Mouse (Mus musculus): ENCODE results near the gene Gm20538. TPM values are rescaled to one million over a fixed set of nuclear protein-coding genes. Genes with fewer than 3 reads are reported as not detected.

The Gm20538 gene
- polyA plus RNA-seq, 1 experiment: not detected

DNA sequence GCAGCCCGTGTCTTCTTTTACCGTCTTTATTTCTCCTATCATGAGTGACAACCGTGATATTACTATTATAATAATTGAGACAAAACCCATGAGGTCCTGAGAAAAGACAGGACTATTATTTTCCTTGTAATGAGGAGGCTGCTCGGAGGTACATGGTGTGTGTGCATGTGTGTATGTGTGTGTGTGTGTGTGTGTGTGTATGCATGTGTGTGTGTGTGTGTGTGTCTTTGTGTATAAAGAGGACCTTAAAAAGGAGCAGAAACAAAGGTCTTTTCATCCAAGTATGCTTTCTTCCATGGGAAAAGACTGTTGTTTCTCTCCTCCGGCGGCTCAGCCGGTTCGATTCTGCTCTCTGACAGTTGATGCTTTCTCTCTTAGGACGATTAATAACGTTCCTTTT lies 55.7 kb downstream of the Gm20538 start:
- 82% methylated on average over 10 of the region's 10 CpGs for WGBS
- no peak for DNase-seq (ENCODE audit: low read depth, low spot score)

DNA sequence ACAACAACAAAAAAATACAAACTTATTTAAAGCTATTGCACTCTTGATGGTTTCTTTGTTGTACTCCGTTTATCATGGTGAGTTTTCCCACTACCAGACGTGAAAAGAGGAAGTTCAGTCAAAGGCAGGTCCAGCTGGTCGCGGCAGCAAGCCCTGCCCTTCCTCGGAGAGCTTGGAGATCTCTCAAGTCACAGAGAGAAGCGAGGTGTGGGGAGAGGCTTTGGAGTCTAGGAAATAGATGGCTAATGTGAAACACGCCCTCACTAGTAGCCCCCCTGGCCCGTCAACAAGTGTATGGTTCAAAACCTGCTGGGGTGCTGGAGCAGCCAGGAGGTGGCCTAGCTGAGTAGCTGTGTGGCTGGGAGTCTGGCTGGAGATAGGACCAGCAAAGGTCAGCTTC lies 56.1 kb downstream of the Gm20538 start:
- 38% methylated on average over 8 of the region's 8 CpGs for WGBS

More for the DNA sequence above, 56.1 kb downstream of the Gm20538 start:
- DNase-seq (ENCODE audit: low read depth, low spot score): no peak

Other genes starting within 250 kb of the Gm20538 start
- gene Scd4, start 219.7 kb downstream of the Gm20538 start, polyA plus RNA-seq (2012; rRNA removed): 0.25 and 0.34 TPM in 2 replicates
- gene Scd1, start 145.0 kb downstream of the Gm20538 start, polyA plus RNA-seq (2012; rRNA removed): 98.0 and 287 TPM in 2 replicates
- 0.02 TPM in 1 of 2 replicates, not detected in the other for gene Wnt8b, start 59.4 kb downstream of the Gm20538 start, polyA plus RNA-seq (2012; rRNA removed)
- 0.68 and 1.0 TPM in 2 replicates for gene Sec31b, start 7.0 kb downstream of the Gm20538 start, polyA plus RNA-seq (2012; rRNA removed)
- 609 and 634 TPM in 2 replicates for gene Ndufb8, start 2.6 kb upstream of the Gm20538 start, polyA plus RNA-seq (2012; rRNA removed)
- gene Hif1an, start 10.0 kb upstream of the Gm20538 start, polyA plus RNA-seq (2012; rRNA removed): 14.8 and 16.6 TPM in 2 replicates
- gene Pax2, start 203.2 kb upstream of the Gm20538 start, polyA plus RNA-seq (2012; rRNA removed): not detected in 2 replicates